16 mouse cellular contexts compared by ENCODE assay signal in the genomic region with DNA sequence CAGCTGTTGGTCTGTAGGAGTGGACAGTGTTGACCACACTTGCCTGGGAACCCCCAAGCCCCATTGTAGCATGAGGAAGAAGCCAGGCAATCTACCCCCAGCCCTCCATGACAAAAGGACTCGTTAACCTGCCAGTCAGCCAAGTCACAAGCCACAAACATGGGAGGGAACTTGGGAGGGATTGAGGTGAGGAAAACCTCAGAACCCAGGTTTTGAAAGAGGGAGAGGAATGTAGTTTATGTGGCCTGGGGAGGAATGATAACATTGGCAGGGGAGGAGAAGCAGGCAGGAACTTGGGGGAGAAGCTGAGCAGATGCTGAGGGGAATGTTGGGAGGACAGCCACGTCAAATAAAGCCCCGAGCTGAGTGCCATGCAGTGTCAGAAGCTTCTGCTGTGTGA.
"Had no signal": no experiment of that assay in that cellular context is flagged by ENCODE, and none has a peak within 500 bp of the region (broad histone marks: within the 10 kb centered on the region; RNA-seq: fewer than 3 reads in every experiment).

No protein-coding gene starts in this region.

- H3K4me1 ChIP-seq: midbrain, embryonic 15.5 days had no signal

- H3K4me2 ChIP-seq: limb, embryonic 12.5 days; liver, embryonic 13.5 days; midbrain, embryonic 15.5 days; neural tube, embryonic 13.5 days; stomach, embryonic 15.5 days had no signal

- H3K9ac ChIP-seq: limb, embryonic 12.5 days; liver, embryonic 13.5 days; liver, postnatal 0 days; midbrain, embryonic 15.5 days; neural tube, embryonic 13.5 days; stomach, embryonic 15.5 days had no signal

- H3K27ac ChIP-seq: limb, embryonic 12.5 days; liver, embryonic 13.5 days; midbrain, embryonic 10.5 days; midbrain, embryonic 15.5 days; neural tube, embryonic 13.5 days; stomach, embryonic 15.5 days had no signal

- ATAC-seq: liver, postnatal 0 days; midbrain, embryonic 15.5 days had no signal

- H3K4me3 ChIP-seq: limb, embryonic 12.5 days; liver, embryonic 13.5 days; midbrain, embryonic 10.5 days; midbrain, embryonic 15.5 days; neural tube, embryonic 13.5 days; stomach, embryonic 15.5 days had no signal

- H3K9me3 ChIP-seq: limb, embryonic 12.5 days; liver, embryonic 13.5 days; midbrain, embryonic 10.5 days; midbrain, embryonic 15.5 days; neural tube, embryonic 13.5 days; stomach, embryonic 15.5 days had no signal

- DNase-seq: kidney, adult 8-10 months; kidney, postnatal 36 days; layer of hippocampus, adult 9-11 months; layer of hippocampus, postnatal 36 days; liver; liver, embryonic 13.5 days; liver, postnatal 0 days; lung, postnatal 36 days; retina, postnatal 1 day; thymus, adult 2 months; thymus, postnatal 4 days had no signal

- H3K36me3 ChIP-seq: limb, embryonic 12.5 days; liver, embryonic 13.5 days; midbrain, embryonic 10.5 days; midbrain, embryonic 15.5 days; neural tube, embryonic 13.5 days; stomach, embryonic 15.5 days had no signal

- H3K27me3 ChIP-seq: limb, embryonic 12.5 days; liver, embryonic 13.5 days; midbrain, embryonic 15.5 days; neural tube, embryonic 13.5 days; stomach, embryonic 15.5 days had no signal
